Mouse (Mus musculus): ENCODE results near the gene Sirpa.

GRCm38 (mm10) chr2:129671911-129672310 is 79.3 kb downstream of the Sirpa start:
- TF ChIP-seq CTCF (IDR thresholded peaks at IDR 0.05; ENCODE audit: low read depth) (no peak), EP300 (optimal IDR thresholded peaks at IDR 0.05) (no peak)
